Mouse (Mus musculus) thymus, adult 2 months (tissue): Measurements from ENCODE around the gene Lcn3.

Experiments used
- CTCF ChIP-seq: fragments of 200-500 bp; IDR thresholded peaks from 2 replicates; pipeline ENCODE4 v1.5.1; 2012; ENCODE audit warnings: mild to moderate bottlenecking, control low read depth, low read length, moderate library complexity, borderline replicate concordance; ENCODE audit not compliant: control insufficient read depth, poor library complexity, insufficient read depth; ENCODE audit errors: extremely low read depth
- POLR2A ChIP-seq: fragments of 200-500 bp; IDR thresholded peaks from 2 replicates; pipeline ENCODE4 v1.6.1; 2012; ENCODE audit warnings: mild to moderate bottlenecking, low read length, control low read depth, moderate library complexity; ENCODE audit not compliant: control insufficient read depth, poor library complexity, insufficient read depth; ENCODE audit errors: extremely low read depth

- no peak for TF ChIP-seq CTCF
- TF ChIP-seq POLR2A: no peak
These were observed 46.3 kb downstream of the Lcn3 start for GRCm38 (mm10) chr2:25811711-25812110.
